Mouse (Mus musculus): ENCODE measurements around the gene Immp1l. TPM values are rescaled to one million over a fixed set of nuclear protein-coding genes. Genes with fewer than 3 reads are reported as not detected.

Immp1l gene
- polyA plus RNA-seq, 1 experiment from 2014 or later: 135 TPM

DNA sequence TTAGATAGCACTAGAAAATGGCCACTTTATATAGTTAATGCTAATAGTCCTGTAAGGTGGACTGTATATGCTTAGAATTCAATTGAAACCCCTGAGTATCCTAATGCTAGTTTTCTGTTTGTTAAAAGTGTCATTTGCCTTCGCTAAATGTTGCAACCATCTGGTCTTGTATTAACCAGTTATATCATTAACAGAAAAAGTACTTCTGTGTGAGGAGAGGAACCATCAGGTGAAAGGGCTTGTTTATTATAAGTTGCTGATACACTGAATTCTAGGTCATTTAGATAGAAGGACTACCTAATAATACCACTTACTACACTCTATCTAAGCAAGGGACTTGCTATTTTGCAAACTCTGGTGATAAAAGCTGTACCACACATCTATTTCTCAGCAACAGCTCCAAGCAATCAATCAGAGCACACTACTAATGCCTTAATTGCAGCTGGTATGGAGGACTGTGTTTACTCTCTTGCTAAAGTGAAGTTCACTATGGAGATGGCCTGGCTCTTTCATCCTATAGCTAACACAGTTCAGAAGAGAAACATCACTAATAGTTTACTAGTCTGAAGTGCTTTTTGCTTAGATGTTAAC, 47.0 kb downstream of the Immp1l start:
- 88% methylated on average over 1 of the region's 1 CpGs for WGBS

DNA sequence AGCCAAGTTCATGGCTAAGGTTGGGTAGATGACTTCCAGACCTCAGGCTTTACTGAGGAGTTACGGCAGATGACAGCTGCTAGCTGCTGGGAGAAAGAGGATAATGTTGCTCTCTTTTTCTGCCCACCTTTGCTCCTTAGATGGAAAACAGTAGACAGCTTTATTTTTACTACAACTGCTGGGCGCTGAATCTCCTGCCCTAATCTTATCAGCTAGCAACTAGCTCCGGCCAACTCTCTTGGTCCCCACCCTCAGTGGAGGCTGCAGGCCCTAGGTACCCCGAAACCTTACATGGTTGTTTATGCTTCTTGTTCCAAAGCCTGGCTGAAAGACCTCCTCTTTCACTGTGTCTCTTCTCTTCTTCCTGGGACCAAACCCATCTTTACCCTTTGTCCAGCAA, 49.4 kb downstream of the Immp1l start:
- Histone ChIP-seq H3K4me1 (no peaks in the 10 kb centered on the region), H3K27me3 (no peaks in the 10 kb centered on the region), H3K4me2 (replicated peaks) (no peak overlapping the region), H3K9ac (no peak overlapping the region), H3K27ac (replicated peaks) (no peak overlapping the region), H3K4me3 (replicated peaks) (no peak overlapping the region), H3K9me3 (replicated peaks) (no peaks in the 10 kb centered on the region), H3K36me3 (no peaks in the 10 kb centered on the region)
- ATAC-seq (ENCODE audit: insufficient number of reproducible peaks, low FRiP score, low TSS enrichment, low read depth): no peak
- 87% methylated on average over 4 of the region's 4 CpGs for WGBS

More for the DNA sequence above, 47.0 kb downstream of the Immp1l start:
- Histone ChIP-seq H3K4me1 (no peaks in the 10 kb centered on the region), H3K27me3 (no peaks in the 10 kb centered on the region), H3K4me3 (replicated peaks) (no peak overlapping the region), H3K4me2 (replicated peaks) (no peak overlapping the region), H3K9ac (no peak overlapping the region), H3K27ac (replicated peaks) (no peak overlapping the region), H3K36me3 (no peaks in the 10 kb centered on the region), H3K9me3 (replicated peaks) (no peaks in the 10 kb centered on the region)
- no peak for ATAC-seq (ENCODE audit: insufficient number of reproducible peaks, low FRiP score, low TSS enrichment, low read depth)

DNA sequence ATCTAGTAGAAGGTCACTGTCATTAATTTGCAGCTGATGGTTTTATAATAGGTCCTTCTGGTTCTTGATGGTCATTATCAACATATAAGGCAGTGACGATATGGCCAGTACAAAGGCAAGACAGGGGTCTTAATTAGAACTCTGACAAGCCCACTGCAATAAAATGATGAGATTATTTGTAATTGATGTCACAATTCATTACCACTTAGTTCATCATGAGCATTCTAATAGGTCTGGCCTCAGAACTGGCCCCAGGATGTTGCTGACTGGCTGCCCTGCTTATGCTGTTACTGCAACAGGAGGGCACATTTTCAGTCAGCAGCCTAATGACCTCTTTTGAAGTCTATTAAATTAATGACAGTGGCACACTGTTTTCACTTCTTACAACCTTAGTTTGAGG, 59.0 kb downstream of the Immp1l start:
- no peak overlapping the region for H3K27ac ChIP-seq (replicated peaks)
- ATAC-seq (ENCODE audit: insufficient number of reproducible peaks, low FRiP score, low TSS enrichment, low read depth): no peak
- H3K4me2 ChIP-seq (replicated peaks): no peak overlapping the region
- H3K36me3 ChIP-seq: peaks cover 6% of the 10 kb centered on the region
- H3K9me3 ChIP-seq (replicated peaks): no peaks in the 10 kb centered on the region
- H3K4me1 ChIP-seq: no peaks in the 10 kb centered on the region
- no peaks in the 10 kb centered on the region for H3K27me3 ChIP-seq
- no peak overlapping the region for H3K4me3 ChIP-seq (replicated peaks)
- H3K9ac ChIP-seq: no peak overlapping the region
- WGBS: 92% methylated on average over 1 of the region's 1 CpGs

DNA sequence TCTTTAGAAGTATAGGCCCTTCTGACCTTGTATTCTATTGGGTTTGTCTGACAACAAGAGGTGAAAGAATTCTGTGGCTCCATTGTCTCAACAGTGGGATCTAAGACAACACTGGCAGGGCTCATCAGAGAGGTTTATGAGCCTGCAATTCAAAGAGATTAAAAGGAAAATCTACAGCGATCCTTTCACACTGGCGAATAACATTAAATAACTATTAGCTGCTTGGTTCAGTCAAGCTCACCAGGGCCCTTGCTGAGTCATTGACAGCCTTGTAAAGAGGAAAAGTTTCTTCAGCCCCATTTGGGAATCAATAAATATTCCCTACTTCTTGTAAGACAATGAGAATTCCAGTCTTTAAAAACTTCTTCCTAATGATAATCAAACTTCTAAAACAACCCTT, 69.5 kb downstream of the Immp1l start:
- no peak for ATAC-seq (ENCODE audit: insufficient number of reproducible peaks, low FRiP score, low TSS enrichment, low read depth)
- Histone ChIP-seq H3K4me2 (replicated peaks) (no peak overlapping the region), H3K27ac (replicated peaks) (no peak overlapping the region), H3K9ac (no peak overlapping the region), H3K27me3 (no peaks in the 10 kb centered on the region), H3K9me3 (replicated peaks) (no peaks in the 10 kb centered on the region), H3K4me3 (replicated peaks) (no peak overlapping the region), H3K4me1 (no peaks in the 10 kb centered on the region), H3K36me3 (peaks cover 7% of the 10 kb centered on the region; the same call in 1 of the 2 replicates)
- 30% methylated on average over 2 of the region's 2 CpGs for WGBS

DNA sequence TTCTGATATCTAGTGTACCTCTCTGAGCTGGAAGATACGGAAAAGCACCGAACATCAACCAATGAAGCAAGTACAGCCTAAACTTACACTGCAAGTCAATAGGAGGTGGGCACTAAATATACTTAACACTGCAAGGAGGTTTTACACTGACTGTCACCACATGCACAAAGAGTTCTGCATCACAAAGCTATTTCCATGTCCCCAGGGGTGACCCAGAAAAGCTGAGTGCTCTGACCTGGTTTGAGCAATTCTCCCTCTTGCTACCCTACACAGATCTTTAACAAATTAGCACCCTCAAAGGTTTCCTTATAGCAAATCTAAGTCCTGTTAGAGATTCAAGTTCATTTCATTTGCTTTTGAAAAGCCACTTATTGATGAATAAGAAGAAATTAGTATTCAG, 73.6 kb downstream of the Immp1l start:
- no peak overlapping the region for H3K4me3 ChIP-seq (replicated peaks)
- H3K9me3 ChIP-seq (replicated peaks): no peaks in the 10 kb centered on the region
- H3K27ac ChIP-seq (replicated peaks): no peak overlapping the region
- H3K36me3 ChIP-seq: no peaks in the 10 kb centered on the region
- no peak for ATAC-seq (ENCODE audit: insufficient number of reproducible peaks, low FRiP score, low TSS enrichment, low read depth)
- 86% methylated on average over 2 of the region's 2 CpGs for WGBS
- no peak overlapping the region for H3K4me2 ChIP-seq (replicated peaks)
- no peaks in the 10 kb centered on the region for H3K4me1 ChIP-seq
- no peak overlapping the region for H3K9ac ChIP-seq
- no peaks in the 10 kb centered on the region for H3K27me3 ChIP-seq

- H3K4me2 ChIP-seq (replicated peaks): no peak overlapping the region
- H3K4me1 ChIP-seq: no peaks in the 10 kb centered on the region
- no peak overlapping the region for H3K9ac ChIP-seq
- H3K4me3 ChIP-seq (replicated peaks): no peak overlapping the region
- no peak overlapping the region for H3K27ac ChIP-seq (replicated peaks)
- H3K9me3 ChIP-seq (replicated peaks): no peaks in the 10 kb centered on the region
- no peak for ATAC-seq (ENCODE audit: insufficient number of reproducible peaks, low FRiP score, low TSS enrichment, low read depth)
- H3K36me3 ChIP-seq: no peaks in the 10 kb centered on the region
- 49% methylated on average over 7 of the region's 7 CpGs for WGBS
- H3K27me3 ChIP-seq: no peaks in the 10 kb centered on the region
Observed at GRCm38 (mm10) chr2:105985206-105985605, 80.8 kb downstream of the Immp1l start.

GRCm38 (mm10) chr2:105987131-105987530, 82.7 kb downstream of the Immp1l start:
- ATAC-seq (ENCODE audit: insufficient number of reproducible peaks, low FRiP score, low TSS enrichment, low read depth): no peak; the same call in 1 of the 2 replicates
- H3K4me2 ChIP-seq (replicated peaks): no peak overlapping the region
- no peak overlapping the region for H3K9ac ChIP-seq
- H3K27me3 ChIP-seq: no peaks in the 10 kb centered on the region
- no peaks in the 10 kb centered on the region for H3K9me3 ChIP-seq (replicated peaks)
- H3K4me1 ChIP-seq: no peaks in the 10 kb centered on the region
- no peaks in the 10 kb centered on the region for H3K36me3 ChIP-seq
- WGBS: 33% methylated on average over 1 of the region's 1 CpGs
- no peak overlapping the region for H3K27ac ChIP-seq (replicated peaks)
- no peak overlapping the region for H3K4me3 ChIP-seq (replicated peaks)

GRCm38 (mm10) chr2:105987999-105988398, 83.6 kb downstream of the Immp1l start:
- Histone ChIP-seq H3K9me3 (replicated peaks) (no peaks in the 10 kb centered on the region), H3K27ac (replicated peaks) (no peak overlapping the region), H3K4me2 (replicated peaks) (no peak overlapping the region), H3K4me3 (replicated peaks) (no peak overlapping the region), H3K36me3 (no peaks in the 10 kb centered on the region), H3K9ac (no peak overlapping the region), H3K27me3 (no peaks in the 10 kb centered on the region), H3K4me1 (no peaks in the 10 kb centered on the region)
- ATAC-seq (ENCODE audit: insufficient number of reproducible peaks, low FRiP score, low TSS enrichment, low read depth): no peak
- 7% methylated on average over 2 of the region's 2 CpGs for WGBS

- Histone ChIP-seq H3K9ac (peak within 1 kb of the TSS; percentile 83), H3K4me2 (replicated peaks) (peak within 1 kb of the TSS; percentile 57), H3K4me1 (no peaks in the 10 kb centered on the region), H3K27me3 (no peaks in the 10 kb centered on the region), H3K4me3 (replicated peaks) (peak within 1 kb of the TSS; percentile 85), H3K27ac (replicated peaks) (peak within 1 kb of the TSS; percentile 80), H3K9me3 (replicated peaks) (no peaks in the 10 kb centered on the region), H3K36me3 (0 out of 2 replicates have a peak, but pooled peaks cover 4% of the 10 kb centered on the region)
- ATAC-seq (ENCODE audit: insufficient number of reproducible peaks, low FRiP score, low TSS enrichment, low read depth): peak; percentile 93
- 2% methylated on average over 44 of the region's 44 CpGs for WGBS
Observed at GRCm38 (mm10) chr2:106002835-106003739, 98.6 kb downstream of the Immp1l start, which contains the start of gene Dnajc24. Gene Dnajc24 (minus strand): TSS chr2:106003549.

- H3K27me3 ChIP-seq: no peaks in the 10 kb centered on the region
- no peak overlapping the region for H3K4me2 ChIP-seq (replicated peaks)
- H3K4me1 ChIP-seq: no peaks in the 10 kb centered on the region
- H3K36me3 ChIP-seq: no peaks in the 10 kb centered on the region
- H3K27ac ChIP-seq (replicated peaks): no peak overlapping the region
- no peaks in the 10 kb centered on the region for H3K9me3 ChIP-seq (replicated peaks)
- no peak overlapping the region for H3K4me3 ChIP-seq (replicated peaks)
- ATAC-seq (ENCODE audit: insufficient number of reproducible peaks, low FRiP score, low TSS enrichment, low read depth): no peak
- H3K9ac ChIP-seq: no peak overlapping the region
- WGBS: 82% methylated on average over 2 of the region's 2 CpGs
Observed at GRCm38 (mm10) chr2:106008415-106008814, 104.0 kb downstream of the Immp1l start.

All from embryonic facial prominence, embryonic 15.5 days (tissue).